Mouse (Mus musculus) kidney, adult 8-10 months (tissue): ENCODE results near the gene Neurod6.

Experiments
- DNase-seq, 2 experiments: peaks; one replicate each; pipeline ENCODE4 v3.0.0; 2022

Gene Neurod6

DNA sequence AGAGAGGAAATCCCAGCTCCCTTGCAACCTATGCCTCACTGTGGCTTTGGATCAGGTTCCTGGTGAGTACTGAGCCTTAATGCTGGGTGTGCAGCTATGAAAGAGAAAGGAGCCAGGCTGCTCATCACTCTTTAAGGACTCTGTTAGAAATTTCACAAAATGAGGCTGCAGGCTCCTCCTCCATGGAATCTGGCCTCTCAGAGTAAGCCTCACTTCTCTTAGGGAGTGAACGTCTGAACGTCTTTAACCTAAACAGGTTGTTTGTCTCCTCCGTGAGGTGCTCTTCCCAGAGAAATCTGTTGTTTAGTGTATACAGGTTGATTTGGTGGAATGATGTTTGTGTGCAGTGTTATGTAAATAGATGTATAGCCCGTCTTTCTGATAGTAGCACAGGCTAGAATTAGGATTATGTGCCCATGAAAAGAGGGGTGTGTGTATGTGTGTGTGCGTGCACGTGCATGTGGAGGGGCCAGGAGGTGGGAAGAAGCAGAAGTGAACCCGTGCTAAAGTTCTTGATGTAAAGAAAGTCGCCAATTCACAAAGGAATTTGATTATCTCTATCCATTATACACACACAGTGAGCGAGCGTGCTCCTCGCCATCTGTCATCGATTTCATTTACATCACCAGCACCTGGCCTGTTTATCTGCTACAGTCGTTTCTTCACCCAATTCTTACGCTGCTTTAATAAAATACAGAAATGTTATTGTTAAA lies 34.8 kb downstream of the Neurod6 start:
- DNase-seq = no peak

DNA sequence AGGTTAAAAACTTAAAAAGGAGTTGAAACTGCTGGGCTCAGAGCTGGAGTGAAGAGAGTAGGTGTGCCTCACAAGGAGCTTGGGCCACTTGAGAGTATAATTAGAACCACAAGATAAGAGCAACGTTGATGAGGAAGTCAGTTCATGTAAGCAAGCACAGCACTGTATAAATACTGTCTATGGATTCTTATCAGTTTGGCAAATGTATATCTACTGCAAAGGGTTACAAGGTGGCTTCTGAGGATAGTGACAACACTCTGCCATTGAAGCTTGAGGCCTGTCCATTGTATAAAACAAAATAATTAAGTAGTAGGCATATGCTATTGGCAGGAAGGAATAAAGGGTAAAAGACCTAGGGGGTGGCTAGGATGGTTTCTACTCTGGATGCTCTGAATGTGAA lies 46.4 kb downstream of the Neurod6 start:
- DNase-seq = no peak
